Mouse (Mus musculus) left cerebral cortex, postnatal 25 days (tissue): ENCODE data around the gene Susd6. TPM values are rescaled to one million over a fixed set of nuclear protein-coding genes. Genes with fewer than 3 reads are reported as not detected.
A peak's percentile ranks its signal among the peaks of the same experiment; 100 is the strongest.

Experiments used
- DNase-seq, 2 experiments: peaks; one replicate each; pipeline ENCODE4 v3.0.0; 2022; ENCODE audit warnings: low spot score in 2 of 2, mixed read lengths in 1 of 2
- intact Hi-C: fragments of 180-260 bp; cut with DNase I; formaldehyde crosslinking; loops from one replicate; pipeline ENCODE4 v1.15.1; 2025
- total RNA-seq, 2 experiments: library from RNA; stranded (reverse); gene quantifications; 2 replicates each; pipeline ENCODE4 v1.2.3; 2021

The Susd6 gene
- total RNA-seq, 2 experiments from 2014 or later, result 32.1 to 32.9 TPM

- intact Hi-C loops, result no loop called here
- no peak for DNase-seq
These were observed 103.6 kb downstream of the Susd6 start for GRCm38 (mm10) chr12:80893720-80894494.

- intact Hi-C loops, result loop anchor here (1.0 kb wide), 1 partner anchor 126 kb away; no protein-coding TSS in a partner anchor
- peak; percentile 66 to 81 for DNase-seq
These were observed 104.8 kb downstream of the Susd6 start for GRCm38 (mm10) chr12:80894973-80895570.

- intact Hi-C loops, result no loop called here
- DNase-seq, result no peak
These were observed 119.3 kb downstream of the Susd6 start for GRCm38 (mm10) chr12:80909631-80910030.

- no peak for DNase-seq
- intact Hi-C loops, result no loop called here
These were observed 127.5 kb downstream of the Susd6 start for GRCm38 (mm10) chr12:80917764-80918163.

- DNase-seq, result no peak
- intact Hi-C loops, result no loop called here
These were observed 131.0 kb downstream of the Susd6 start for GRCm38 (mm10) chr12:80921301-80921700.

- no peak for DNase-seq
- intact Hi-C loops, result no loop called here
These were observed 132.6 kb downstream of the Susd6 start for GRCm38 (mm10) chr12:80922869-80923268.

GRCm38 (mm10) chr12:80923602-80924001 lies 133.3 kb downstream of the Susd6 start:
- no peak for DNase-seq
- intact Hi-C loops, result no loop called here

GRCm38 (mm10) chr12:80924205-80924604 lies 133.9 kb downstream of the Susd6 start:
- peak; percentile 27 for DNase-seq
- intact Hi-C loops, result no loop called here

- intact Hi-C loops, result no loop called here
- no peak for DNase-seq
These were observed 135.6 kb downstream of the Susd6 start for GRCm38 (mm10) chr12:80925919-80926318.

GRCm38 (mm10) chr12:80926550-80926949 lies 136.2 kb downstream of the Susd6 start:
- DNase-seq, result no peak
- intact Hi-C loops, result no loop called here

- no peak for DNase-seq
- intact Hi-C loops, result no loop called here
These were observed 137.2 kb downstream of the Susd6 start for GRCm38 (mm10) chr12:80927518-80927917.

- no peak for DNase-seq
- intact Hi-C loops, result no loop called here
These were observed 138.6 kb downstream of the Susd6 start for GRCm38 (mm10) chr12:80928881-80929280.

GRCm38 (mm10) chr12:80930141-80930540 lies 139.8 kb downstream of the Susd6 start:
- DNase-seq, result no peak

More at GRCm38 (mm10) chr12:80930141-80930540, 139.8 kb downstream of the Susd6 start:
- intact Hi-C loops, result no loop called here

Other genes with a start within 250 kb of the Susd6 start
- gene Slc39a9, start 146.6 kb upstream of the Susd6 start, total RNA-seq, result 10 to 100 TPM; 40.5 to 43.4 TPM
- gene Erh, start 146.2 kb upstream of the Susd6 start, total RNA-seq, result 10 to 100 TPM; 33.6 to 41.2 TPM
- gene Plekhd1, start 97.9 kb upstream of the Susd6 start, total RNA-seq, result 1 to 10 TPM; 1.6 to 1.8 TPM
- gene Ccdc177, start 29.8 kb upstream of the Susd6 start, total RNA-seq, result 10 to 100 TPM; 12.9 to 15.5 TPM
- gene Srsf5, start 155.0 kb downstream of the Susd6 start, total RNA-seq, result 100 to 1,000 TPM; 275 to 306 TPM
- not detected for gene Slc10a1, start 178.2 kb downstream of the Susd6 start, total RNA-seq
- 1 to 10 TPM; 7.3 to 9.3 TPM for gene Smoc1, start 236.3 kb downstream of the Susd6 start, total RNA-seq